Mouse (Mus musculus): Measurements from ENCODE around the gene Olfr322.

DNA sequence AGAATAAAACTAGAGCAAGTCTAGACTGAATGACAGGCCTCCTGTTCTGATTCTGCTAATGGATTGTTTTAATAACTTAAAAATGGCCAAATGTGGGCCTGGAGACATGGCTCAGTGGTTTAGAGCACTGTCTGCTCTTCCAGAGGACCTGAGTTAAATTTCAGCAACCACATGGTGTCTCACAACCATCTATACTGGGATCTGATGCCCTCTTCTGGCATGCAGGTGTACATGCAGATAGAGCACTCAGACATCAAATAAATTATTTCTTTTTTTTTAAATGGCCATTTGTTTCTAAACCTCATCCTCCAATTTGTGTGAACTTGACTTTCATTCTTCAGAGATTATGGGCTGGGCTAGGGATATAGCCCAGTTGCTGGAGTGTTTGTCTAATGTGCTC is 10.7 kb downstream of the Olfr322 start:
- TF ChIP-seq CTCF (IDR thresholded peaks at IDR 0.05; ENCODE audit: borderline replicate concordance, control insufficient read depth, extremely low read depth, insufficient read depth, low read length, poor library complexity) (no peak), POLR2A (IDR thresholded peaks at IDR 0.05; ENCODE audit: control insufficient read depth, extremely low read depth, insufficient read depth, low read length, poor library complexity) (no peak)

All from thymus, adult 2 months (tissue).